Mouse (Mus musculus) spleen, adult 2 months (tissue): ENCODE data around the gene Morc1.

Experiments
- CTCF ChIP-seq: fragments of 200-500 bp; IDR thresholded peaks from 2 replicates; pipeline ENCODE4 v1.5.1; 2011; ENCODE audit warnings: mild to moderate bottlenecking, inconsistent platforms; ENCODE audit not compliant: insufficient read depth, insufficient read length, insufficient replicate concordance; ENCODE audit errors: extremely low read depth
- POLR2A ChIP-seq: fragments of 200-500 bp; IDR thresholded peaks from 2 replicates; pipeline ENCODE4 v1.6.1; 2011; ENCODE audit warnings: low read depth, low read length, inconsistent platforms

DNA sequence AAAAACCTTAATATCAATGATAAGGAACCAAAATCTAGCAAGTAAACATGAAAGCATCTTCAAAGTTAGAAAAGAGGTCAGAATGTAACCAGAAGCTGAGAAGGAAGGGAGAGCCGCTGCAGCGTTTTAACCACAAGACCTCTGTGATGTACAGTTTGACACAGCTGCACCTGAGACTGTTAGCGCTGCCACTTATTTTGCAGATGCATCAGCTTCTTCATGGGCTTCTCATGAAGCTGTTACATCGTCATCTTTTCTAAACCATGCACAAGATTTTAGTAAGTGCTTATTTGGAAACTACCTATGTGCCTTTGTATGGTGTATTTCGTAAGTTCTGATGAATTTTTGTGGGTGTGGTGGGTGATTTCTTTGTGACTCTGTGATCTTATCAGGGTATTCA is 163.4 kb downstream of the Morc1 start:
- TF ChIP-seq POLR2A (no peak), CTCF (no peak)
